Mouse (Mus musculus): ENCODE data around the gene St5.

GRCm38 (mm10) chr7:109542364-109542628 is 161.1 kb downstream of the St5 start:
- TF ChIP-seq CTCF (IDR thresholded peaks at IDR 0.05), result no peak
- TF ChIP-seq EP300 (IDR thresholded peaks at IDR 0.05), result no peak
